Mouse (Mus musculus): ENCODE data around the gene Dbt.

DNA sequence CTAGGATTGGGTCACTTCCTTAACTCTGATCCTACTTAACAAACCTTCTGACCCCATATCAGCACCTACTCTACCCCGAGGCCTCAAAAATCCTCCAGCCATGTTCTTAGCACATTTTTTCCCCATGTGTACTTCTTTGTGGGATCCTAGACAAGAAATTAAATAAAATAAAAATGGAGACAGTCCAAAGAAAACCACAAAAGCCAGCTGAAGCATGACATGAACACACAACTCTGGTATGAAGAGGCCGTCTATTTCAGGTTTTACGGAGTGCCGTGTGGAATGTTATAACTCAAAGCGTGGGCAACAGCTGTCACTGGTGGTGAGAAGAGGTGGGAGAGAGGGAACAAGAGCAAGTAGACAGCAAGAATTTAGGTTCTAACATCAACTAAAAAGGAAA, 38.5 kb downstream of the Dbt start:
- TF ChIP-seq JUND (IDR thresholded peaks at IDR 0.05; ENCODE audit: low read depth, low read length) (no peak), E2F4 (IDR thresholded peaks at IDR 0.05; ENCODE audit: borderline replicate concordance, low read depth, low read length) (no peak), TCF12 (IDR thresholded peaks at IDR 0.05; ENCODE audit: low read depth, low read length) (no peak), CTCF (IDR thresholded peaks at IDR 0.05 in 2 of 3, conservative IDR thresholded peaks at IDR 0.05 in 1 of 3; ENCODE audit: control insufficient read depth in 1 of 3, insufficient read depth in 1 of 3, low read depth in 2 of 3, low read length in 3 of 3, poor library complexity in 1 of 3, severe bottlenecking in 1 of 3) (no peak), POLR2A (IDR thresholded peaks at IDR 0.05; ENCODE audit: control insufficient read depth in 1 of 2, insufficient read depth in 1 of 2, low read depth in 1 of 2, low read length in 2 of 2, poor library complexity in 1 of 2) (no peak), POLR2AphosphoS5 (IDR thresholded peaks at IDR 0.05; ENCODE audit: borderline replicate concordance, low read depth, low read length) (no peak), GATA1 (IDR thresholded peaks at IDR 0.05; ENCODE audit: low read depth, low read length) (no peak)
